Mouse (Mus musculus) right cerebral cortex, adult 2 months (tissue): Measurements from ENCODE around the gene Kdm5b.
A peak's percentile ranks its signal among the peaks of the same experiment; 100 is the strongest.

ENCODE experiments used
- DNase-seq, 2 experiments: peaks; one replicate each; pipeline ENCODE4 v3.0.0; 2021 to 2022; ENCODE audit warnings: low spot score in 2 of 2

The Kdm5b gene

DNA sequence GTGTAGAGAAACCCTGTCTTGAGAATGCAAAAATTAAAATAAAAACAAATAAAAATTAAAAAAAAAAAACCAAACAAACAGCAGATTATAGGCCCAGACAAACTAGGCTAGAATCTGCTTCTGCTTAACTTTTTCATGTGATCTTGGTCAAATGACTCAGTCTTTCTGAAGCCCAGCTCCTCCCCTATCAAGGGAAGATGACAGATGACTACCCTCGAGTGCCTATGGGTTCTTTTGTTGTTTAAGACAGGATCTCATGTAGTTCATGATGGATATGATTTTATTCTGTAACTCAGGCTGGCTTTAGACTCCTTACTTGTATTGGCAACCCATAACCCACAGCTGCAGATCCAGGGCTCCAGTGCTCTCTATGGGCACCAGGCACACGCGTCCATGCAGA lies 8.1 kb upstream of the Kdm5b start:
- DNase-seq, result no peak

GRCm38 (mm10) chr1:134552396-134552795 lies 7.6 kb upstream of the Kdm5b start:
- no peak for DNase-seq

DNA sequence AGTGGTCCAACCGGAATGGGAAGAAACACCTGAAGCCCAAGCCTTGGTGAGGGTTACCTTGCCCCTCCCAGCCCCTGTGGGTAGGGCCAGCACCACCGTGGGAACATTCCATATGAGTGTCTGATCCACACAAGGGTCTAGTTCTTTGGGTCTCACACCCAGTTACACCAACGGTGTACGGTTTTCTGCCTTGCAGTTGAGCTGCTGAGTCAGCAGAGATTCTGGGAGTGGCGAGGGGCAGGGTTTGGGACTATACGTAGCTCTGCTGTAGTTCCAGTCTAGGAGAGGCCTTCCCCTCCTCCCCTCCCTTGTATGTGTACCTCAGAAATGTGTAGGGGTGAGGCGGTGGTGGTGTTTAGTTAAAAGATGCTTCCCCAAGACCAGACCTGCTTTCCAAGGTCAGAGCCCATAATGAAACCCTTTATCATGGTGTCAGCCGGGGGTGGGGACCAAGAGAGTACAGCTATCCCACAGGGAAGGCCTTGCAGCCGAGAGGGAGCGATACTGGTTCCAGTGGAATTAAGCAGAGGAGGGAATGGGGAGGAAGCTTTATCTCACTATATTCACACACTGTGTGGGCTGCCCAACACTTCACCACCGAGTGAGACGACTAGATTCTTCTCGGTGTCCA lies 4.6 kb upstream of the Kdm5b start:
- no peak for DNase-seq

GRCm38 (mm10) chr1:134555871-134556670 lies 3.9 kb upstream of the Kdm5b start:
- DNase-seq, result peak; percentile 27 to 30

GRCm38 (mm10) chr1:134556671-134557218 lies 3.2 kb upstream of the Kdm5b start:
- DNase-seq, result peak; percentile 94 to 96

- no peak for DNase-seq
Measured at GRCm38 (mm10) chr1:134558511-134558910, 1.5 kb upstream of the Kdm5b start.

- DNase-seq, result no peak
Measured at GRCm38 (mm10) chr1:134559226-134559625, 745 bp upstream of the Kdm5b start.

- DNase-seq, result peak in 1 of 2 experiments; percentile 42
Measured at GRCm38 (mm10) chr1:134560396-134560795, 425 bp downstream of the Kdm5b start.

DNA sequence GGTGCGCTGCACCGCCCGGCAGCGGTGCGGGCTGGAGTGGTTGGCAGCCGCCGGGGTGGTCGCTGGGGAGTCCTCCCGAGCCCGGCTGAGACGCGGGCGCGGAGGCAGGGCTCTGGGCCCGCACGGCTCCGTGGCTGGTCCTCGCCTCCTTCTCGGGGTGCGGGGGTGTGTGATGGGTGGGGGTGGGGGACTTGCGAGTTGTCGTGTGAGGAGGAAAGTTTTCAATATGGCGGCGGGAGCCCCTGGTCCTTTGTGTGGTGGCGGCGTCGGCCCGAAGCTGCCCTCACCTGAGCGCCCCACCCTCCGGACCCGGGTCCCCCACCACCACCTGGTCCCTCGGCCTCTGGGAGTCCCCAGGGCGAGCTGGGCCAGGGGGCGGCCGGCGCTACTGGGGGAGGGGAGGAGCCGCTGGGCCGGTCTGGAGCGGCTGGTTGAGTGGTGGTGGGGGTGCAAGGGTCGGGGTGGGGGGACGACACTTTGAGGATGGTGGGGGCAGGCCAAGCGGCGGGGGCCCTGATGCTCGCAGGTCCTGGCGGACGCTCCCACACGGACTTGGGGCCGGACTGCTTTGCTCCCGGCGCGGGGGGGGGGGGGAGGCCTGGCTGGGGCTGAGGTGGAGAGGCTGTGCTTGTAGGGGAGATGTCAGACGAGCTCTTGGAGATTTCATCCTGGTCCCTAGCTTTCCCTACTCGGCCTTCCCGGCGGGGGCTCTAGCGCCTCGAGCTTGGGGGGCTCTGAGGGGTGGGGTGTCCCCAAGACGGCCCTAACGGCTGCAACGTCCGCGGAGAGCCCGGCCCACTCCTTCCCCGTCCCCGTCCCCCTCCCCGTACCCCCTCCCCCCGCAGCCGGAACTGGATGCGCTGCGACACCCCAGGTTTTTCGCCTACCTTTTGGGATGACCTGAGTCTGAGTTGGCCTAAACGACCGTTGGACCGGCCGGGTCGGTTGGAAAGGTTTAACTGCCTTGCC lies 1.1 kb downstream of the Kdm5b start:
- peak; percentile 29 to 32 for DNase-seq

GRCm38 (mm10) chr1:134561770-134562143 lies 1.8 kb downstream of the Kdm5b start:
- no peak for DNase-seq

GRCm38 (mm10) chr1:134562457-134562856 lies 2.5 kb downstream of the Kdm5b start:
- no peak for DNase-seq

- no peak for DNase-seq
Measured at GRCm38 (mm10) chr1:134563726-134564125, 3.8 kb downstream of the Kdm5b start.

GRCm38 (mm10) chr1:134567511-134567910 lies 7.5 kb downstream of the Kdm5b start:
- no peak for DNase-seq

GRCm38 (mm10) chr1:134570171-134570570 lies 10.2 kb downstream of the Kdm5b start:
- DNase-seq, result no peak

DNA sequence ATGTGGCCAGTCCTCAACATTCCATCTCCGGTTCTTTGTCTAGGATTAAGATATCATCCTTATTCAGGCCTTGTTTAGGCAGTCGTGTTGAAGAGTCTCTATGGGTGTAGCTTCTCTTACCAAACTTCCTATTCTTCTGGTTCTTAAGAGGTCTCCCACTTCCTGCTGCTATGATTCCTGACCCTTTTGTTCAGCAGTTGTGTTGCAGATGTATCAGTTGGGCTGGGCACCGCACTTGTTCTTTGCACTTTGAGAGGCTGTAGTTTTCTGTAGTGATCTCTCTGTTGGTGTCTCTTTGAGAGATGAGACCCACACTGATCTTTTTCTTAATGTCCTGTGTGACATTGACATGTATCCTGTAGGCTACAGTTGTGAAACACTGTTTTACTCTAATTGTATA lies 10.7 kb downstream of the Kdm5b start:
- DNase-seq, result no peak

DNA sequence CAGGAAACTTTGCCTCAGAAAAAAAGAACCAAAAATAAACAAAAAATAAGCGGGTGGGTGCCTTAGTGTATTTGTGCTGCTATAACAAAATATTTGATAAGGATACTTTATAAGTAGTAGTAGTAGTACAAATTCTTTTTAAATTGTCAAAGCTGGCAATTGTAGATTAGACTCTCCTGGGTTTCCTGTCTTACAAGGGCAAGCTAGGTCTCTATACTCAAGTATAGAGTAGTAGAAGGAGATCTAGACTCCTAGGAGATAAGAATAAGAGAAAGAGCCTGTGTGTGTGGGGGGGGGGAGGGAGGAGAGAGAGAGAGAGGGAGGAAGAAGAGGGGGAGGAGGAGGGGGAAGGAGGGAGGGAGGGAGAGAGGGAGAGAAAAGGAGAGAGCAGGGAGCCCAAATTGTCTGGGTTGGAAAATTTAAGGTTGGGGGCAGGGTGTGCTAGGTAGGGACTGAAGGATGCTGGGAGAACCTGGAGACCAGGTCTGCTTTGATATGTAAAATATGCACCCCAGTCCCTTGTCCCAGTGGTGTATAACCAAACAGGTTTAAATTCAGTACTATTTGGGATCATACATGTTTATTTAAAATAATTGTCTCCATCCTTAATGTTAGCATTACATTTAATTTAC lies 13.4 kb downstream of the Kdm5b start:
- no peak for DNase-seq

DNA sequence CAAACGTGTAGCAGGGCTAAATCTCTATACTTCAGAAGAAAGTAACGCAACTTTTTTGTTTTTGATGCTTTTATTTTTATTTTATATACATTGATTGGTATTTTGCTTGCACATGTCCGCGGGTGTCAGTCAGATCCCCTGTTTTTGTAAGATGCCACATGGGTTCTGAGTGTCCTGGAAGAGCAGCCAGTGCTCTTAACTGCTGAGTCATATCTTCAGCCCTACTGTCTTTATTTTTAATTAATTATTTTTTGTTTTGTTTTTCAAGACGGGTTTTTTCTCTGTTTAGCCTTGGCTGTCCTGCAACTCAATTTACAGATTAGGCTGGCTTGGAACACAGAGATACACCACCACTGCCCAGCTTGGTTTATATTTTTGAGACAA lies 14.0 kb downstream of the Kdm5b start:
- DNase-seq, result no peak

DNA sequence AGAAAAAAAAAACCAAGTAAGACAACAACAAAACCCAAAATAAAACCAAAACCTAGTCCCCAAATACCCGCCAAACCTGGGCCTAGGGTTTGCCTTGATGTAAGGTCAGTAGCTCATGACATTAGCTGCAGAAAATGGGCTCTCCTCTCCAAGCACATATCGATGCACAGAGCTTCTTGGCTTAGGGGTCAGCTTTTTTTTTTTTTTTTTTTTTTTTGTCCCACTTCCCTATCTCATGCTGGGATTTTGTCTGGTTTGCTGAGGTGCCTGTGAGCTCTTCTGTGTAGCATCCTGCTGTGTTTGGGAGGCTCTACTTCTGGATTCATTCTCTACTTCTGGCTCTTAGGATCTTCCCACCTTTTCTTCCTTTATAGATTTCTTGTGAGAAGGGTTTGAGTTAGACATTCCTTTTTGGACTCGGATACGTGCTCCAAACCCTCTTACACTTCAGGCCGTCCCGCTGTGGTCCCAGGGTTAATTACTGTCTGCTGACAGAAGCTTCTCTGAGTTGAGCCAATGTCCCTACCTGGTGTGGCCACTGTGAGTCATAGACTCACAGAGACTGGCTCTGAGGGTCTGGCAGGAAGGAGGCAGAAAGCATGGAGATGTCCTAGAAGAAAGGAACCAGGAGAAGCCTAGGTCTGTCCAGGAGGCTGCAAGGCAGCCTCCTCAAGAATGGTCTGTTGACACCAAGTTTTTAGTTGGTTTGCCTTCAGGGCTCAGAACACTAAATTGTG lies 17.6 kb downstream of the Kdm5b start:
- DNase-seq, result no peak

DNA sequence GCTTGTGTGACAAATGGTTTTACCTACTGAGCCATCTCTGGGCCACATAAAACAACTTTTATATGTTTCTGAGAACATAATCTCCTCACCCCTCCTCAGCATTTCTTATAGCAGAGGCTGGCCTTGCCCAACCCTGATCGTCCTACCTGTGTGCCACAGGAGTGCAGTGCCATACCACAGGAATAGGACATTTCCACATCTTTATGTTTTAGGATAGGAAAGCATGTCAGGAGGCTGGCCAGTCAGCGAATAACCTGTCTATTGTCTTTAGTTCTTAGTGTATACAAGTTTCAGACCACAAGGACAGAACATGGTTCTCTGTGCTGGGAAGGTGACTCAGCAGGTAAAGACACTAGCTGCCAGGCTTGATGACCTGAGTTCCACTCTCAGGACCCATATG lies 20.8 kb downstream of the Kdm5b start:
- no peak for DNase-seq

- no peak for DNase-seq
Measured at GRCm38 (mm10) chr1:134583560-134583959, 23.6 kb downstream of the Kdm5b start.

DNA sequence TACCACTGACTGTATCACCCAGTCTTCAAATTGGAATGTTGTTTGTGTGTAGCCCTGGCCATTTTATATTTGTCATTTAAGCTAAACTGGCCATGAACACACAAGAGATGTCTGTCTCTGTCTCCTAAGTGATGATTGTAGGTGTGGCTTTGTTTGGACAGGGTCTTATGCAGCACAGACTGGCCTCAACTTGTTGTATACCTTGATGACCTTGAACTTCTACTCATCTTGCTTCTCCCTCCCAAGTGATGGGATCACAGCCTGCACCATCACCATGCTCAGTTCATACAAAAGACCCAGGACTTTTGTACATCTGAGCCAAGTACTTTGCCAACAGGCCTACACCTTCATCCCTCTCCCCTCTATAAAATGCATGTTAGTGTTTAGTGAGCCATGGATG lies 29.7 kb downstream of the Kdm5b start:
- no peak for DNase-seq
